Mouse (Mus musculus) left cerebral cortex, adult 2 months (tissue): Measurements from ENCODE around the gene Coq8a. TPM values are rescaled to one million over a fixed set of nuclear protein-coding genes. Genes with fewer than 3 reads are reported as not detected.

ENCODE experiments used
- DNase-seq, 2 experiments: peaks; one replicate each; pipeline ENCODE4 v3.0.0; 2021 to 2022; ENCODE audit warnings: low spot score in 2 of 2, mixed read lengths in 1 of 2; ENCODE audit errors: extremely low spot score in 1 of 2
- H3K27ac ChIP-seq: fragments of 200-600 bp; 2 replicates; pipeline ENCODE4 v1.8.1; 2022
- H3K4me3 ChIP-seq: fragments of 200-600 bp; 2 replicates; pipeline ENCODE4 v1.8.1; 2022
- CTCF ChIP-seq: fragments of 200-600 bp; IDR thresholded peaks from 2 replicates; pipeline ENCODE4 v1.8.1; 2022; ENCODE audit warnings: antibody characterized with exemption, mild to moderate bottlenecking, moderate library complexity
- intact Hi-C: fragments of 180-260 bp; cut with DNase I; formaldehyde crosslinking; loops from one replicate; pipeline ENCODE4 v1.15.1; 2025
- total RNA-seq, 2 experiments: library from RNA; stranded (reverse); gene quantifications; 2 replicates each; pipeline ENCODE4 v1.2.3; 2021

The Coq8a gene
- total RNA-seq, 2 experiments from 2014 or later, result 44.0 to 50.0 TPM

GRCm38 (mm10) chr1:180182731-180183130, 16.7 kb downstream of the Coq8a start:
- no peak overlapping the region for H3K4me3 ChIP-seq
- no peak for TF ChIP-seq CTCF
- H3K27ac ChIP-seq, result no peak overlapping the region
- DNase-seq, result no peak
- intact Hi-C loops, result no loop called here

- no peak overlapping the region for H3K4me3 ChIP-seq
- intact Hi-C loops, result no loop called here
- H3K27ac ChIP-seq, result no peak overlapping the region
- TF ChIP-seq CTCF, result no peak
- DNase-seq, result no peak
Measured at GRCm38 (mm10) chr1:180181966-180182319, 17.5 kb downstream of the Coq8a start.

GRCm38 (mm10) chr1:180181304-180181965, 18.0 kb downstream of the Coq8a start:
- H3K4me3 ChIP-seq, result no peak overlapping the region
- no peak for DNase-seq
- H3K27ac ChIP-seq, result no peak overlapping the region
- TF ChIP-seq CTCF, result no peak
- intact Hi-C loops, result no loop called here

GRCm38 (mm10) chr1:180179840-180180239, 19.6 kb downstream of the Coq8a start:
- no peak for DNase-seq
- no peak overlapping the region for H3K27ac ChIP-seq
- no peak for TF ChIP-seq CTCF
- no peak overlapping the region for H3K4me3 ChIP-seq
- intact Hi-C loops, result loop anchor here (5.0 kb wide), 1 partner anchor 582 kb away; no protein-coding TSS in a partner anchor

- no peak for DNase-seq
- Histone ChIP-seq H3K27ac (no peak overlapping the region), H3K4me3 (no peak overlapping the region)
- intact Hi-C loops, result loop anchor here (5.0 kb wide), 1 partner anchor 583 kb away; no protein-coding TSS in a partner anchor
- TF ChIP-seq CTCF, result no peak
Measured at GRCm38 (mm10) chr1:180179100-180179499, 20.3 kb downstream of the Coq8a start.

GRCm38 (mm10) chr1:180178340-180178739, 21.1 kb downstream of the Coq8a start:
- H3K27ac ChIP-seq, result no peak overlapping the region
- H3K4me3 ChIP-seq, result no peak overlapping the region
- no peak for TF ChIP-seq CTCF
- intact Hi-C loops, result loop anchor here (5.0 kb wide), 1 partner anchor 584 kb away; no protein-coding TSS in a partner anchor
- no peak for DNase-seq

- DNase-seq, result no peak
- intact Hi-C loops, result loop anchor here (5.0 kb wide), 1 partner anchor 586 kb away; no protein-coding TSS in a partner anchor
- H3K27ac ChIP-seq, result no peak overlapping the region
- no peak for TF ChIP-seq CTCF
- no peak overlapping the region for H3K4me3 ChIP-seq
Measured at GRCm38 (mm10) chr1:180176784-180177183, 22.6 kb downstream of the Coq8a start.

- H3K27ac ChIP-seq, result no peak overlapping the region
- no peak overlapping the region for H3K4me3 ChIP-seq
- no peak for TF ChIP-seq CTCF
- no peak for DNase-seq
- intact Hi-C loops, result loop anchor here (1.0 to 5.0 kb wide), 2 partner anchors 40 to 587 kb away; no protein-coding TSS in a partner anchor
Measured at GRCm38 (mm10) chr1:180175635-180176034, 23.8 kb downstream of the Coq8a start.

GRCm38 (mm10) chr1:180175167-180175566, 24.2 kb downstream of the Coq8a start:
- Histone ChIP-seq H3K27ac (no peak overlapping the region), H3K4me3 (no peak overlapping the region)
- intact Hi-C loops, result loop anchor here (1.0 to 5.0 kb wide), 2 partner anchors 40 to 587 kb away; no protein-coding TSS in a partner anchor
- TF ChIP-seq CTCF, result peak; percentile 69
- DNase-seq, result no peak

GRCm38 (mm10) chr1:180174718-180175117, 24.7 kb downstream of the Coq8a start:
- no peak for TF ChIP-seq CTCF
- DNase-seq, result no peak
- Histone ChIP-seq H3K4me3 (no peak overlapping the region), H3K27ac (no peak overlapping the region)
- intact Hi-C loops, result loop anchor here (1.0 to 5.0 kb wide), 2 partner anchors 41 to 588 kb away; no protein-coding TSS in a partner anchor

GRCm38 (mm10) chr1:180173017-180173416, 26.4 kb downstream of the Coq8a start:
- TF ChIP-seq CTCF, result no peak
- DNase-seq, result no peak
- Histone ChIP-seq H3K4me3 (no peak overlapping the region), H3K27ac (no peak overlapping the region)
- intact Hi-C loops, result no loop called here

- intact Hi-C loops, result no loop called here
- DNase-seq, result no peak
- TF ChIP-seq CTCF, result no peak; the same call in 1 of the 2 replicates
- no peak overlapping the region for H3K4me3 ChIP-seq
- no peak overlapping the region for H3K27ac ChIP-seq
Measured at GRCm38 (mm10) chr1:180172600-180172999, 26.8 kb downstream of the Coq8a start.

- DNase-seq, result no peak
- no peak overlapping the region for H3K4me3 ChIP-seq
- no peak for TF ChIP-seq CTCF
- intact Hi-C loops, result no loop called here
- no peak overlapping the region for H3K27ac ChIP-seq
Measured at GRCm38 (mm10) chr1:180171883-180172282, 27.5 kb downstream of the Coq8a start.
